Mouse (Mus musculus) ES-CJ7 (cell line): ENCODE results near the gene Bap1.

Source experiments
- DNase-seq: peaks from one replicate; pipeline ENCODE4 v3.0.0; 2011; ENCODE audit warnings: low read depth, low spot score

Gene Bap1

GRCm38 (mm10) chr14:31251084-31251604 is at the start of gene Bap1, which contains the start of gene Phf7:
Bap1 (plus strand) TSS chr14:31251450.
Phf7 (minus strand) TSS chr14:31251317.
- peak; percentile 94 for DNase-seq

GRCm38 (mm10) chr14:31204844-31205243 is 46.4 kb upstream of the Bap1 start:
- DNase-seq, result no peak

DNA sequence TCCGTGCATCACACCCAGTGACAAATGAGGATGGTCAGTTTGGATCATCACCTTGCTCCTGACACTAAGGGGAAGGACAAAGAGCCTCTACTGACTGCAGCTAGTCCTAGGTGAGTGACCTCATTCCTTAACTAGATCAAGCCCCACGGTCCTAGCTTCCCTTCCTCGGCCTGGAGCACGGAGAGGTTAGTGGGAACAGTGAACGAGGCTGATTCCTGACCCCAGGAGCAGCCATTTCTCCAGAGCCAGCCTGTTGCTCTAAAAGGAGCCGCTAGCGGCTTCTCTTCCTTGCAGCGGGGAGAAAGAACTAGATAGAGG is 46.0 kb upstream of the Bap1 start:
- no peak for DNase-seq

GRCm38 (mm10) chr14:31205562-31206467 is 45.4 kb upstream of the Bap1 start:
- DNase-seq, result peak; percentile 53

DNA sequence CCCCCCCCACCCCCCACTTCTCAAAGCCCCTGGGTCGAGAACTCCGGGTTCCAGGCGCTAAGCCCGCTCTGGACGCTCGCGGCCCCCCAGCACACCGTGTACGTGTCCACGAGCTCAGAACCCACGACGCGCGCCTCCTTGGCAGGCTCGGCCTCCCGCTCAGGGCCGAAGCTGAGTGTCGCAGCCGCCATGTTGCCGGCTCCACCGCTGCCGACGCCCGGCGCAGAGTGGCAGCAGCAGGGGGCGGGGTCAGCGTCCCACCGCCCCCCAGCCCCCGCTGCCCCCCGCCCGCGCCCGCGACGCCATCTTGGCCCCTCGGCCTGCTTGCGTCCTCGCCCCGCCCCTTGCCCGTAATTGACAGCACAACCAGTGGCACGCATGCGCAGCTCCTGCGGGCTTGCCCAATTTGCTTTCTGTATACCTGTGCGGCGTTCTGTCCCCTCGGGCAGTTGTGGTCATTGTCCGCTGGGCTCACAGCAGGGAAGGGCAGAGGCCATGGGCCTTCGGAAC is 44.7 kb upstream of the Bap1 start:
- peak; percentile 92 for DNase-seq

- DNase-seq, result no peak
Measured at GRCm38 (mm10) chr14:31207070-31207830, 44.0 kb upstream of the Bap1 start.

GRCm38 (mm10) chr14:31208084-31208483 is 43.2 kb upstream of the Bap1 start, which contains the start of gene Tnnc1:
Tnnc1 (plus strand) TSS chr14:31208312.
- DNase-seq, result no peak

DNA sequence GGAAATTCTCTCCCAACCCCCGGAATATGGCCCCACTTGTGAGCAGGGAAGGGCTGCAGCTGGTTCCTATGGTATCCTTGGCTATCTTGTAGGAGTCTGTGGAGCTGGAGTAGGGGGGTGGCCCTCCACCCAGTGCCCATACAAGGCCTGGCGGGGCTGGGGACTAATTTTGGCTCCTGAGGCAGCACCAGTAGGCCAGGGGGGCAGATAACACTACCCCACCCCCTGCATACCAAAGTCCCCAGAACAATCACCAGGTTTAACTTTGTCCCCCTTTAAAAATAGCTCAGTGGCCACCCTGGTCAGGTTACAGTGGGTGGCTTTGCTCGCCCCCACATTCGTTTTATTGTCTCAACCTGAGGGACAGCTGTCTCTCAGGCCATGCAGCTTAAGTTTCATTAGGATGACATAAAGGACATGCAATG is 42.1 kb upstream of the Bap1 start:
- DNase-seq, result no peak

DNA sequence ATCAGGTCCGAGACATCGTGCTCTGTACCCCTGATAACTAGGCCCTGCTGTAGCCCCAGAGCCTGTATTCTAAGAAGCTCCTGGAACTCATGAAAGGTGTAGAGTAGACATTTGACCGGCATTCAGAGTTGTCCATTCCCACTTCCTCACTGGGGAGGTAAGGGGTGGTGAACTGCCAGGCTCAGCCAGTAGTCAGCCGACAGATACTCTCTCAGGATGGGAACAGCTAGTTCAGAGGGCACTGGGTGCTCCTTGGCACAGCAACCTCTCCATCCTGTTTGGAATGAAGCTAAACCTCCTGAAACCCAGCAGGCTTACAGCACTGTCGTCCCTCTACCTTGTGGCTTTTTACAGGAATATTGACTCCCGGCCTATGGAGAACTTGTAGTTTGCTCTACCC is 39.4 kb upstream of the Bap1 start:
- no peak for DNase-seq

DNA sequence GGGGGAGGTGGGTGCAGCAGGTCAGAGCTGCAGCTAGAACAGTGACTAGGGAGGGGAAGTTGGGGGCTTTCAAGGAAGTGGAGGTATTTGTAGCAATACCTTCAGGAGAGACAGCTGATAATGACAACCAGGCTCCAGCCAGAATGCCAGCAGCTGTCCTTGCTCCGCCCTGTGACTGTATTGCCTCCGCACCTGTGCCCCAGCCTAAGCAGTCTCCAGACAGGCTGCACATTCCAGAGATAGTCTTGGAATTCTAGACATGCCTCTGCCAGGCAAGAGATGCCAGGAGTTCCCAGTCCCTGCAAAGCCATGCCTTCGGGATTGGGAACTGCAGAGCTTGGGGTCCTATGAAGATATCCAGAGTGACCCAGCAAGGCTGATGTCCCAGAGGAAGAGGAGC is 38.8 kb upstream of the Bap1 start:
- DNase-seq, result no peak

DNA sequence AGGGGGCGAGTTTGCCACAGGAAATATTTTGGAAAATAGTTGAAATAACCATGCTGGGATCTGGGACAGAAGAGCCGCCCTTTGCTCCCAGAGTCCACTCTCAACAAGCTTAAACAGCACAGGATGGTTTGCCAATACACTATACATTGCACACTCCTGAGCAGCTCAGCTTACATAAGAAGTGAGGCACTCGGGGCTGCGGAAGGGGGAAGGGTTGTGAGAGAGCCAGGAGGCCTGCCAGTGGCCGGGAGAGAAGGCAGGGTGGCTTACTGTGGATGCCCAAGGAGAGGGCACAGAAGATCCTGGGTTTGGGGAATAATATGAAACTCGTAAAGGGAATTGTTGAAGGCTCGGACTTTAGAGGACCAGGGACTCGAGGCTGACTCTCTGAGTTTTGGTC is 37.4 kb upstream of the Bap1 start:
- no peak for DNase-seq

DNA sequence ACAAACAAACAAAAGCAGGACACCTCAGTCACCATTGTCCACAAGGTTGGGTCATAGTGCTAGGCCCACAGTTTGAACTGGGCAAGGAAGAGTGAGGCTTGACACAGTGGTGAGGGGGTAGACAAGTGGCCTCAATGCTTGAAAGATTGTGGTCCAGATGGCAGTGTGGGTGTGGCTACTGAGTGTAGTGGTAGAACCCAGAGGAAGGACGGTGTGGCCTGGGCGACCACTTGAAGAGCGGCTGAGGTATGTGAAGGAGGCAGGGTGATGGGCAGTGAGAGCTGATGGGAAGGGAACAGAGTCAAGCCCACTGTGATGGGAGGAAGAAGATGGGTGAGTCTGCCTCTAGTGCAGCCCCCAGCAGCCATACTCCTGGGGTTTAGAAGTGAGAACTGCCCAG is 36.6 kb upstream of the Bap1 start:
- DNase-seq, result no peak

- peak; percentile 70 for DNase-seq
Measured at GRCm38 (mm10) chr14:31215157-31216002, 35.9 kb upstream of the Bap1 start.

GRCm38 (mm10) chr14:31216846-31217245 is 34.4 kb upstream of the Bap1 start, which contains the start of gene Nisch:
Nisch (minus strand) TSS chr14:31216946.
- no peak for DNase-seq

DNA sequence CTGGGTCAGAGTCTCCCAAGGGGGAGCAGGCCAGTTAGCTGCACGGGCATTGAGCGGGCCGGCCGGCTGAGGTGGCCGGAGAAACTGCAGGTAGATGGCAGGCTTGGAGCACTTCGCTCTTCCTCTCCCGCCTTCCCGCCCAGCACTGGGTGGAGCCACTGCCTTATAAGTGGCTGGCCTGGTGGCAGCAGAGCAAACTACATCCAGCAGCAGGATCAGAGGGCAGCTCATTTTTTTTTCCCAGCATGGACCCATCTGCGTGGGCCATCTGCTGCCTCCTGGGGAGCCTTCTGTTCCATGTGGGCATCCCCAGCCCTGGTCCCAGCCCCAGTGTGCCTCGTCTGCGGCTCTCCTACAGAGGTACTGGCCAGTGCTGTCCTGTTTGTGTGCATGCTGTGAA is 33.6 kb upstream of the Bap1 start, which contains the start of gene Sema3g:
Sema3g (plus strand) TSS at position 195 of the 400 bp plus-strand sequence.
- DNase-seq, result peak; percentile 36

DNA sequence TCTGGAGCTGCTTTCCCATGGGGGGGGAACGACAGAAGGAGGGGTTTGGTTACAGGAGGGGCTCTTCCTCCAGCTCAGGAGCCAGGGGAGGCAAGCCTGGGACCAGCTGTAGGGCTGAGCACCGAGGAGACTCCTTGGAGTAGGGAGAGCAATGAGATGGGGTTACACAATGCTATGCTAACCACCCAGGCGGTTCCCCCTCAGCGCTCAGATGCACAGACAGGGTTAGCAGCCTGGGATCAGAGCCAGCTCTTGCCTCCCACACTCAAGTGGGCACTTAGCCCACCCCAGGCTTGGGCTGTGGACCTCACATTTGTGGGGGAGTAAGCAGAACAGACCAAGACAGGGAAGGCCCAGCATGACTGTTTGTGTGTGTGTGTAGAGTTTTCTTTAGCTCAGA is 24.3 kb upstream of the Bap1 start:
- DNase-seq, result no peak

- DNase-seq, result no peak
Measured at GRCm38 (mm10) chr14:31228234-31228633, 23.0 kb upstream of the Bap1 start.

GRCm38 (mm10) chr14:31230442-31230841 is 20.8 kb upstream of the Bap1 start:
- DNase-seq, result no peak

DNA sequence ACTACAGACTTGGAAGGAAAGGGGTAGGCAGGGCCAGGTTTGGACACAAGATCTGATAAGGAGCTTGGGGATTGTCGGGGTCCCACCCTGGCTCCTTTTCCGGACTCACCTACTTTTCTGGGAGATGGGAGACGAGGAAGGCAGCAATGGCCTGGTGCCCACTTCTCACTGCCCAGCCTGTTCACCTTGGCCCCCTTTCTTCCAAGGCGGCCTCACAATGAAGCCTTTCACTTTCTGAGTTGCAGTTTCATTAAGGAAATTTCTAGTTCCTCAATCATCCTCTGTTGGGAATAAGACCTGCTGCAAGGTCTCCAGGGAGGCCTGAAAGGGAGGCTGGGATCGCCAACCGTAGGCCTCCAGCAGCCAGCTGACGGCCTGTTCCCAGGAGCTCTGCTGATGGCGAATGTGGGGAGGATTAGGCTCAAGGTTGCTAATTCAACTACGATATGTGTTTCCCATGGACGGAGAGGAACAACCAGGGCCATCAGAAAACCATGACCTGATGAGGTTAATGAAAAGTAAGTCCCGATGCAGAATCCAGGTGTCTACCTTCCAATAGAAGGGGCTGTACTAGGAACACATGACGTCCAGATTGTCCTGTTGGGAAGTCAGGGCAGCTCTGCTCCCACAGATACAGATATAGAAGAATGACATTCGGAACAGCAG is 18.7 kb upstream of the Bap1 start:
- no peak for DNase-seq
